ENCODE assay signal across 25 mouse cellular contexts in genomic region chr5:75051109-75051508, GRCm38 (mm10). TPM values are rescaled to one million over a fixed set of nuclear protein-coding genes. Genes with fewer than 3 reads are reported as not detected.
"Had no signal": no experiment of that assay in that cellular context is flagged by ENCODE, and none has a peak within 500 bp of the region (broad histone marks: within the 10 kb centered on the region; RNA-seq: fewer than 3 reads in every experiment).

No protein-coding gene starts in this region.

- H3K27ac ChIP-seq: kidney, embryonic 15.5 days; left cerebral cortex, adult 2 months; liver, embryonic 13.5 days; midbrain, embryonic 10.5 days had no signal

- H3K36me3 ChIP-seq: kidney, embryonic 15.5 days; liver, embryonic 13.5 days; midbrain, embryonic 10.5 days had no signal

- H3K4me2 ChIP-seq: kidney, embryonic 15.5 days; liver, embryonic 13.5 days had no signal

- H3K4me3 ChIP-seq: kidney, embryonic 15.5 days; left cerebral cortex, adult 2 months; liver, embryonic 13.5 days; megakaryocyte, embryonic 14.5 days; midbrain, embryonic 10.5 days had no signal

- H3K9ac ChIP-seq: kidney, embryonic 15.5 days; liver, embryonic 13.5 days had no signal

- DNase-seq: kidney, adult 8-10 months; kidney, postnatal 10 days; kidney, postnatal 36 days; layer of hippocampus, postnatal 36 days; liver, embryonic 13.5 days; lung, adult 2 months; lung, postnatal 14 days; lung, postnatal 4 days; midbrain, embryonic 14.5 days; spleen, adult 18-20 months; thymus, adult 18-20 months; thymus, postnatal 36 days had no signal

- H3K4me1 ChIP-seq: liver, embryonic 13.5 days; midbrain, embryonic 10.5 days had no signal

- H3K9me3 ChIP-seq: kidney, embryonic 15.5 days; liver, embryonic 13.5 days; megakaryocyte, embryonic 14.5 days; midbrain, embryonic 10.5 days had no signal

RNA-seq across cellular contexts. Expression of gene Gsx2, which starts 24.3 kb away (rescaled TPM):
- total RNA-seq: liver, adult 2 months; midbrain, postnatal 0 days had no signal
- polyA plus RNA-seq: kidney, embryonic 15.5 days; limb, embryonic 11.5 days; limb, embryonic 14.5 days; liver, adult 2 months; liver, embryonic 13.5 days; liver, embryonic 16.5 days; lung, adult 2 months; lung, embryonic 16.5 days; midbrain, embryonic 14.5 days; stomach, embryonic 16.5 days; testis, adult 2 months; urinary bladder, adult 2 months had no signal
